ENCODE assay signal across 26 mouse cellular contexts in the genomic region with DNA sequence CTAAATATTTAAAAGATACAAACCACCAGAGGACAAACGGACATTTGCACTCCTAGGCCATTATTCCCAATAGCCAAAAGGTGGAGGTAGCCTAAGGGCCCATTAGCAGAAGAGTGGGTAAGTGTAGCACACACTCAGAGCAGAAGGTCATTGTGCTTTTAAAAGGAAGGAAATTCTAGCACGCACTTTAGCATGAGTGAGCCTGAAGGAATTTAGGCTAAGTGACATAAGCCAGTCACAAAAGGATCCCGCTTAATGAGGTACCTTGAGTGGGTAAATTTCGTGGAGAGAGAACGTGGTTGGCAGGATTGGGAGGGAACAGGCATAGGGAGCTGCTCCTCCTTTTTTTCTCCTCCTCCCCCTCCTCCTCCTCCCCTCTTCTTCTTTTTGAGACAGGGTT.
DNase-seq lines count a peak whose midpoint lies in the region; ATAC-seq lines count a peak whose summit lies in the region.
"Had no signal": no experiment of that assay in that cellular context is flagged by ENCODE, and none has a peak within 500 bp of the region (broad histone marks: within the 10 kb centered on the region; RNA-seq: fewer than 3 reads in every experiment).

No protein-coding gene starts in this region.

- no peaks in the 10 kb centered on the region for H3K36me3 ChIP-seq in intestine, embryonic 14.5 days (ENCODE audit: control insufficient read depth, insufficient read depth, low read length)
- H3K36me3 ChIP-seq in intestine, embryonic 15.5 days: no peaks in the 10 kb centered on the region
- H3K36me3 ChIP-seq in forebrain, embryonic 15.5 days: no peaks in the 10 kb centered on the region
- H3K36me3 ChIP-seq: embryonic facial prominence, embryonic 13.5 days; heart, embryonic 10.5 days; heart, embryonic 15.5 days; limb, embryonic 10.5 days; limb, embryonic 15.5 days; liver, embryonic 13.5 days; lung, embryonic 15.5 days; midbrain, embryonic 12.5 days; neural tube, embryonic 13.5 days; stomach, embryonic 15.5 days had no signal

- H3K27ac ChIP-seq in intestine, embryonic 14.5 days (ENCODE audit: low read depth): no peak overlapping the region
- H3K27ac ChIP-seq in intestine, embryonic 15.5 days: no peak overlapping the region
- peak overlapping the region; percentile 81 for H3K27ac ChIP-seq in forebrain, embryonic 15.5 days (replicated peaks)
- H3K27ac ChIP-seq: embryonic facial prominence, embryonic 13.5 days; heart, embryonic 10.5 days; heart, embryonic 15.5 days; hindbrain, embryonic 14.5 days; limb, embryonic 10.5 days; limb, embryonic 15.5 days; liver, embryonic 13.5 days; lung, embryonic 15.5 days; midbrain, embryonic 12.5 days; neural tube, embryonic 13.5 days; stomach, embryonic 15.5 days had no signal

- H3K4me1 ChIP-seq in intestine, embryonic 14.5 days (replicated peaks; ENCODE audit: control insufficient read depth, insufficient read depth, low read length): no peaks in the 10 kb centered on the region; the same call in 1 of the 2 replicates
- H3K4me1 ChIP-seq in intestine, embryonic 15.5 days (replicated peaks): no peaks in the 10 kb centered on the region
- H3K4me1 ChIP-seq in forebrain, embryonic 15.5 days: peaks cover 20% of the 10 kb centered on the region; the same call in 1 of the 2 replicates
- H3K4me1 ChIP-seq: stomach, embryonic 15.5 days had no signal

- 55% methylated on average over 5 of the region's 5 CpGs for WGBS in intestine, embryonic 14.5 days
- 66% methylated on average over 5 of the region's 5 CpGs for whole genome bisulfite sequencing in intestine, embryonic 15.5 days
- WGBS in forebrain, embryonic 15.5 days: 22% methylated on average over 5 of the region's 5 CpGs

- H3K4me3 ChIP-seq in intestine, embryonic 14.5 days (ENCODE audit: low read depth, low read length): no peak overlapping the region
- no peak overlapping the region for H3K4me3 ChIP-seq in intestine, embryonic 15.5 days (replicated peaks)
- H3K4me3 ChIP-seq in forebrain, embryonic 15.5 days: no peak overlapping the region
- H3K4me3 ChIP-seq: embryonic facial prominence, embryonic 13.5 days; heart, embryonic 10.5 days; heart, embryonic 15.5 days; limb, embryonic 10.5 days; limb, embryonic 15.5 days; liver, embryonic 13.5 days; lung, embryonic 15.5 days; megakaryocyte, embryonic 14.5 days; midbrain, embryonic 12.5 days; neural tube, embryonic 13.5 days; stomach, embryonic 15.5 days had no signal

- no peak for ATAC-seq in intestine, embryonic 14.5 days (replicated peaks; ENCODE audit: low FRiP score, low TSS enrichment, low read depth)
- ATAC-seq in intestine, embryonic 15.5 days: no peak
- no peak for ATAC-seq in forebrain, embryonic 15.5 days (replicated peaks)
- no peak for ATAC-seq in monocyte, adult 5-6 weeks (replicated peaks; ENCODE audit: insufficient number of reproducible peaks, low FRiP score, low TSS enrichment, poor library complexity, severe bottlenecking)

- no peaks in the 10 kb centered on the region for H3K27me3 ChIP-seq in intestine, embryonic 14.5 days (replicated peaks; ENCODE audit: control insufficient read depth, insufficient read depth, low read length)
- H3K27me3 ChIP-seq in intestine, embryonic 15.5 days (replicated peaks): no peaks in the 10 kb centered on the region
- H3K27me3 ChIP-seq in forebrain, embryonic 15.5 days: no peaks in the 10 kb centered on the region
- H3K27me3 ChIP-seq: embryonic facial prominence, embryonic 13.5 days; heart, embryonic 15.5 days; limb, embryonic 15.5 days; liver, embryonic 13.5 days; midbrain, embryonic 12.5 days; neural tube, embryonic 13.5 days; stomach, embryonic 15.5 days had no signal

- no peak overlapping the region for H3K9ac ChIP-seq in intestine, embryonic 14.5 days (ENCODE audit: low read length)
- H3K9ac ChIP-seq in intestine, embryonic 15.5 days: no peak overlapping the region
- no peak overlapping the region for H3K9ac ChIP-seq in forebrain, embryonic 15.5 days (replicated peaks)
- H3K9ac ChIP-seq: embryonic facial prominence, embryonic 13.5 days; heart, embryonic 15.5 days; hindbrain, embryonic 14.5 days; limb, embryonic 15.5 days; liver, embryonic 13.5 days; lung, embryonic 15.5 days; midbrain, embryonic 12.5 days; neural tube, embryonic 13.5 days; stomach, embryonic 15.5 days had no signal

- H3K4me2 ChIP-seq in intestine, embryonic 14.5 days (ENCODE audit: low read length): no peak overlapping the region
- no peak overlapping the region for H3K4me2 ChIP-seq in intestine, embryonic 15.5 days (replicated peaks)
- H3K4me2 ChIP-seq in forebrain, embryonic 15.5 days (replicated peaks): no peak overlapping the region
- H3K4me2 ChIP-seq: embryonic facial prominence, embryonic 13.5 days; heart, embryonic 15.5 days; hindbrain, embryonic 14.5 days; limb, embryonic 15.5 days; liver, embryonic 13.5 days; lung, embryonic 15.5 days; midbrain, embryonic 12.5 days; neural tube, embryonic 13.5 days; stomach, embryonic 15.5 days had no signal

- no peaks in the 10 kb centered on the region for H3K9me3 ChIP-seq in intestine, embryonic 14.5 days (ENCODE audit: control insufficient read depth, low read length)
- H3K9me3 ChIP-seq in intestine, embryonic 15.5 days: no peaks in the 10 kb centered on the region
- no peaks in the 10 kb centered on the region for H3K9me3 ChIP-seq in forebrain, embryonic 15.5 days
- H3K9me3 ChIP-seq: embryonic facial prominence, embryonic 13.5 days; heart, embryonic 10.5 days; heart, embryonic 15.5 days; limb, embryonic 10.5 days; limb, embryonic 15.5 days; liver, embryonic 13.5 days; lung, embryonic 15.5 days; megakaryocyte, embryonic 14.5 days; midbrain, embryonic 12.5 days; neural tube, embryonic 13.5 days; stomach, embryonic 15.5 days had no signal

- peak; percentile 33 for DNase-seq in intestine, embryonic 14.5 days (ENCODE audit: low spot score)
- DNase-seq in retina, postnatal 1 day: peak; percentile 23
- no peak for DNase-seq in retina, embryonic 14.5 days (ENCODE audit: low spot score)
- DNase-seq in frontal cortex, adult 2 months (ENCODE audit: extremely low spot score in 1 of 2, low spot score in 1 of 2): no peak
- DNase-seq: adrenal gland, postnatal 25 days; cerebellum, adult 11-12 months; cerebellum, adult 9-11 months; gastrocnemius, postnatal 14 days; kidney, adult 2 months; layer of hippocampus, postnatal 36 days; liver, embryonic 13.5 days; right cerebral cortex, postnatal 14 days had no signal

Comparison
In these comparisons a context has a peak if more than half of its experiments do, and no peak if none do; other contexts are left out.
1. DNase-seq: peak in intestine, embryonic 14.5 days (single experiment) and retina, postnatal 1 day (single experiment); none in retina, embryonic 14.5 days (single experiment) and frontal cortex, adult 2 months (0 of 2).